Mouse (Mus musculus): ENCODE results near the gene Dock8.

- TF ChIP-seq CTCF (IDR thresholded peaks at IDR 0.05; ENCODE audit: low read depth, low read length), result no peak
- TF ChIP-seq POLR2A (IDR thresholded peaks at IDR 0.05; ENCODE audit: extremely low read depth, insufficient read depth, low read length), result no peak
These were observed 167.1 kb downstream of the Dock8 start for GRCm38 (mm10) chr19:25166412-25166811.

Data from liver, adult 2 months (tissue).